Mouse (Mus musculus) colon, adult 2 months (tissue): Measurements from ENCODE around the gene Ccdc152. TPM values are rescaled to one million over a fixed set of nuclear protein-coding genes. Genes with fewer than 3 reads are reported as not detected.

Experiments
- polyA plus RNA-seq: library from polyadenylated mRNA; depleted of rRNA; stranded (reverse); fragments of >200 nt; gene quantifications from 2 replicates; pipeline ENCODE4 v1.2.3, GENCODE M21; 2012; rRNA removed

Gene Ccdc152
- 0.44 and 0.55 TPM in 2 replicates for polyA plus RNA-seq

GRCm38 (mm10) chr15:3303426-3303825 lies at the start of gene Ccdc152:
TSS of gene Ccdc152 (minus strand) at chr15:3303526.

GRCm38 (mm10) chr15:3268247-3268646 lies 35.1 kb downstream of the Ccdc152 start, which contains the start of gene Selenop:
TSS of gene Selenop (plus strand) at chr15:3268547.

Other genes starting within 250 kb of the Ccdc152 start
- 223 and 237 TPM in 2 replicates for gene Selenop, start 35.0 kb downstream of the Ccdc152 start, polyA plus RNA-seq